Mouse (Mus musculus) hematopoietic stem cell, adult 5-6 weeks (primary cell): ENCODE measurements around the gene Hnrnpc. TPM values are rescaled to one million over a fixed set of nuclear protein-coding genes. Genes with fewer than 3 reads are reported as not detected.
"Not testable (repeated sequence)": the region's sequence is repeated elsewhere in the genome, so short reads cannot be mapped to it uniquely, and the experiment has no call there.

ENCODE experiments used
- ATAC-seq, 2 experiments: fragments of 125-278 bp in 1 of 2; replicated peaks in 1 of 2; 2 replicates each; pipeline ENCODE4 v1.8.0; 2016 to 2017; ENCODE audit warnings: inconsistent platforms in 2 of 2, mild to moderate bottlenecking in 2 of 2, moderate number of reproducible peaks in 2 of 2, low read depth in 1 of 2, moderate TSS enrichment in 1 of 2; ENCODE audit not compliant: low FRiP score in 2 of 2, poor library complexity in 2 of 2, severe bottlenecking in 2 of 2, insufficient read depth in 1 of 2, low TSS enrichment in 1 of 2
- total RNA-seq: library from RNA; stranded (forward); fragments of 172-1452, 232-1000 nt; gene quantifications from 2 replicates; pipeline ENCODE4 v1.2.3, GENCODE M21; 2017

Gene Hnrnpc
- total RNA-seq, 1 experiment from 2014 or later = 665 TPM

GRCm38 (mm10) chr14:52045966-52046565 is 57.8 kb downstream of the Hnrnpc start:
- ATAC-seq = no peak

GRCm38 (mm10) chr14:52044901-52045678 is 58.7 kb downstream of the Hnrnpc start:
- peak; percentile 70 to 88 for ATAC-seq

- no peak for ATAC-seq
These were observed 60.4 kb downstream of the Hnrnpc start for GRCm38 (mm10) chr14:52043446-52043845.

GRCm38 (mm10) chr14:52042359-52042758 is 61.5 kb downstream of the Hnrnpc start, which contains the start of gene Olfr221:
TSS of gene Olfr221 (minus strand) at chr14:52042459.
- not testable (repeated sequence) for ATAC-seq

- no peak for ATAC-seq
These were observed 64.5 kb downstream of the Hnrnpc start for GRCm38 (mm10) chr14:52039332-52039731.

GRCm38 (mm10) chr14:52035926-52036325 is 67.9 kb downstream of the Hnrnpc start:
- ATAC-seq = no peak

GRCm38 (mm10) chr14:52026342-52026741 is 77.5 kb downstream of the Hnrnpc start:
- no peak for ATAC-seq

- ATAC-seq = no peak
These were observed 79.7 kb downstream of the Hnrnpc start for GRCm38 (mm10) chr14:52024133-52024532.

Other genes starting within 250 kb of the Hnrnpc start
- 16.8 and 25.1 TPM in 2 replicates for gene Mettl17, start 219.2 kb downstream of the Hnrnpc start, total RNA-seq
- gene Slc39a2, start 211.1 kb downstream of the Hnrnpc start, total RNA-seq = not detected in 2 replicates
- gene Ndrg2, start 189.9 kb downstream of the Hnrnpc start, total RNA-seq = 4.1 and 8.0 TPM in 2 replicates
- gene Tppp2, start 185.6 kb downstream of the Hnrnpc start, total RNA-seq = not detected in 2 replicates
- gene Rnase13, start 181.3 kb downstream of the Hnrnpc start, total RNA-seq = not detected in 2 replicates
- gene Arhgef40, start 119.3 kb downstream of the Hnrnpc start, total RNA-seq = 28.4 and 44.7 TPM in 2 replicates
- not detected in 2 replicates for gene Tmem253, start 88.4 kb downstream of the Hnrnpc start, total RNA-seq
- 15.8 TPM in 2 replicates for gene Zfp219, start 83.3 kb downstream of the Hnrnpc start, total RNA-seq
- gene Olfr221, start 61.6 kb downstream of the Hnrnpc start, total RNA-seq = not detected in 2 replicates
- gene Rpgrip1, start 6.7 kb upstream of the Hnrnpc start, total RNA-seq = 18.8 and 48.5 TPM in 2 replicates
- gene Supt16, start 93.4 kb upstream of the Hnrnpc start, total RNA-seq = 191 and 251 TPM in 2 replicates
- 78.1 and 88.8 TPM in 2 replicates for gene Chd8, start 153.8 kb upstream of the Hnrnpc start, total RNA-seq
- gene Tox4, start 175.1 kb upstream of the Hnrnpc start, total RNA-seq = 55.6 and 59.0 TPM in 2 replicates
- gene Rab2b, start 175.5 kb upstream of the Hnrnpc start, total RNA-seq = 12.7 and 14.1 TPM in 2 replicates
- 60.1 and 97.6 TPM in 2 replicates for gene Mettl3, start 201.1 kb upstream of the Hnrnpc start, total RNA-seq
- gene Sall2, start 224.7 kb upstream of the Hnrnpc start, total RNA-seq = 3.4 and 6.2 TPM in 2 replicates